Mouse (Mus musculus) forebrain, embryonic 14.5 days (tissue): ENCODE data around the gene Cdh4. TPM values are rescaled to one million over a fixed set of nuclear protein-coding genes. Genes with fewer than 3 reads are reported as not detected.

Experiments
- ATAC-seq: fragments of 200-750 bp; cut with Nextera tagmentation; 2 replicates; pipeline ENCODE4 v1.8.0; 2017; ENCODE audit warnings: mild to moderate bottlenecking, moderate library complexity
- DNase-seq: peaks from one replicate; pipeline ENCODE4 v3.0.0-alpha.2; 2015; ENCODE audit warnings: low spot score
- H3K27ac ChIP-seq: fragments of 300-500 bp; sonication (generic); 2 replicates; pipeline ENCODE4 v1.5.1; 2014; ENCODE audit warnings: low read depth, mild to moderate bottlenecking, control low read depth, low read length, moderate library complexity
- H3K27me3 ChIP-seq: fragments of 300-500 bp; sonication (generic); replicated peaks from 2 replicates; pipeline ENCODE4 v1.6.1; 2014; ENCODE audit warnings: low read length, control low read depth, mixed read lengths; ENCODE audit not compliant: control insufficient read depth, insufficient read depth
- H3K36me3 ChIP-seq: fragments of 300-500 bp; sonication (generic); 2 replicates; pipeline ENCODE4 v1.6.1; 2014; ENCODE audit warnings: low read length, control low read depth; ENCODE audit not compliant: control insufficient read depth, insufficient read depth
- H3K4me1 ChIP-seq: fragments of 300-500 bp; sonication (generic); 2 replicates; pipeline ENCODE4 v1.6.1; 2014; ENCODE audit warnings: antibody characterized with exemption, low read length, control low read depth; ENCODE audit not compliant: control insufficient read depth, insufficient read depth
- H3K4me2 ChIP-seq: fragments of 300-500 bp; sonication (generic); 2 replicates; pipeline ENCODE4 v1.6.1; 2014; ENCODE audit warnings: mild to moderate bottlenecking, control low read depth, low read length
- H3K4me3 ChIP-seq: fragments of 300-500 bp; sonication (generic); 2 replicates; pipeline ENCODE4 v1.5.1; 2014; ENCODE audit warnings: low read depth, low read length, control low read depth
- H3K9ac ChIP-seq: fragments of 300-500 bp; sonication (generic); 2 replicates; pipeline ENCODE4 v1.6.1; 2014; ENCODE audit warnings: mild to moderate bottlenecking, low read length, control low read depth, moderate library complexity
- H3K9me3 ChIP-seq: fragments of 300-500 bp; sonication (generic); replicated peaks from 2 replicates; pipeline ENCODE4 v1.6.1; 2016; ENCODE audit warnings: low read length, control low read depth, mixed read lengths; ENCODE audit not compliant: control insufficient read depth
- WGBS: fragments of 180-500 bp; shearing (Covaris S2); extraction: QIAGEN DNeasy Blood & Tissue Kit; methylation state at CpG from one replicate; pipeline ENCODE4 v1.1.7; 2014; 5-methylcytosine and 5-hydroxymethylcytosine counted together
- polyA plus RNA-seq: library from polyadenylated mRNA; unstranded; fragments of >200 nt; fragmentation: Nextera tagmentation; extraction: Ambion mirVana; gene quantifications from 2 replicates; pipeline ENCODE4 v1.2.1, GENCODE M21; 2014

The Cdh4 gene
- polyA plus RNA-seq, 1 experiment from 2014 or later = 35.0 TPM

- H3K27me3 ChIP-seq = no peaks in the 10 kb centered on the region
These were observed 486.9 kb downstream of the Cdh4 start for GRCm38 (mm10) chr2:179929166-179929565.

DNA sequence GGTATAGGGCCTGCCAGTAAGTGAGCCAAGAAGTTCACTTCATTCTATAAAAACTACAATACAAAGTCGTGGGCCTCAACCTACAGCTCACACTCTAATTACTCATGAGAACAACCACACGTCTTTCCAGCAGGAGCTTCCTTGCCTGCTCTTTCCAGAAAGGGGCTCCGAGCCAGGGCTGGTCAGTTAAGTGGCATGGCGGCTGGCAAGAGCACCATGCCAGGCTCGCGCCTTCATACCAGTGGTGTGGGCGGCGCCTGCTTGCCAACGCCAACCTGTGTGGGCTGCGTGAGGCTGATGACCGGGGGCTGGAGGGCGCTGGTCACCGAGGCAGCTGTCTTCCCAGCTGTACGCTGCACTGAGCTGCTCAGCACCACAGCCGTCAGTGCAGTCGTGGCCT is 489.5 kb downstream of the Cdh4 start:
- Histone ChIP-seq H3K9me3 (no peaks in the 10 kb centered on the region), H3K36me3 (peaks cover 63% of the 10 kb centered on the region), H3K9ac (no peak overlapping the region), H3K27ac (no peak overlapping the region), H3K4me3 (no peak overlapping the region), H3K4me2 (no peak overlapping the region), H3K4me1 (no peaks in the 10 kb centered on the region), H3K27me3 (no peaks in the 10 kb centered on the region)
- WGBS = 92% methylated on average over 16 of the region's 16 CpGs
- DNase-seq (no peak), ATAC-seq (no peak)

More at GRCm38 (mm10) chr2:179929166-179929565, 486.9 kb downstream of the Cdh4 start:
- Histone ChIP-seq H3K27ac (no peak overlapping the region), H3K9me3 (no peaks in the 10 kb centered on the region), H3K36me3 (peaks cover 80% of the 10 kb centered on the region), H3K4me2 (no peak overlapping the region), H3K4me1 (no peaks in the 10 kb centered on the region), H3K4me3 (no peak overlapping the region), H3K9ac (no peak overlapping the region)
- WGBS = 97% methylated on average over 13 of the region's 13 CpGs
- DNase-seq (no peak), ATAC-seq (no peak)

DNA sequence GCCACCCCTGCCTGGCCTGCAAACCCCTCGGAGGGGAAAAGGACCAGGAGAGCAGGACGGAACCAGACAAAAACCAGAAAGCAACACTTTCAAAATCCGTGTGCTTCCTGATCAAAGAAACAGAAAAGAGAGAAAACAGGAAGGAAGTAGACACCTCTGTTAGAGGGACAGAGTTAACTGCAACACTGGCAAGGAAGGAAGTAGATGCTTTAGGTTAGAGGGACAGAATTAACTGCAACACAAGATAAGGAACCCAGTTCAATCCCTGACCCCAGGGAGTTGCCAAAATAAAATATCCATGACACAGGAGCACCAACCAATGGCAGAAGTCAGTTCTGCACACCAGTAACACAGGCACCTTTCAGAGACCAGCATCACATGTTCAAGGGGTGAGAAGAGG is 491.9 kb downstream of the Cdh4 start:
- no peaks in the 10 kb centered on the region for H3K4me1 ChIP-seq
- no peak overlapping the region for H3K4me2 ChIP-seq
- no peak overlapping the region for H3K4me3 ChIP-seq
- H3K27me3 ChIP-seq = no peaks in the 10 kb centered on the region
- no peak overlapping the region for H3K27ac ChIP-seq
- ATAC-seq = no peak
- no peak for DNase-seq
- peaks cover 47% of the 10 kb centered on the region for H3K36me3 ChIP-seq
- no peaks in the 10 kb centered on the region for H3K9me3 ChIP-seq
- WGBS = 71% methylated on average over 3 of the region's 3 CpGs
- no peak overlapping the region for H3K9ac ChIP-seq

- H3K9me3 ChIP-seq = no peaks in the 10 kb centered on the region
- WGBS = 82% methylated on average over 4 of the region's 4 CpGs
These were observed 494.9 kb downstream of the Cdh4 start for GRCm38 (mm10) chr2:179937091-179937490.

GRCm38 (mm10) chr2:179941696-179942095 is 499.5 kb downstream of the Cdh4 start:
- 0 out of 2 replicates have a peak, but pooled peaks cover 5% of the 10 kb centered on the region for H3K4me1 ChIP-seq
- ATAC-seq (no peak), DNase-seq (peak; percentile 6)
- H3K4me2 ChIP-seq = no peak overlapping the region
- WGBS = 100% methylated on average over 1 of the region's 1 CpGs
- no peaks in the 10 kb centered on the region for H3K27me3 ChIP-seq
- H3K4me3 ChIP-seq = no peak overlapping the region
- no peaks in the 10 kb centered on the region for H3K36me3 ChIP-seq
- H3K9ac ChIP-seq = no peak overlapping the region
- no peaks in the 10 kb centered on the region for H3K9me3 ChIP-seq
- H3K27ac ChIP-seq = no peak overlapping the region

More at GRCm38 (mm10) chr2:179937091-179937490, 494.9 kb downstream of the Cdh4 start:
- no peaks in the 10 kb centered on the region for H3K4me1 ChIP-seq
- no peak overlapping the region for H3K4me2 ChIP-seq
- ATAC-seq = no peak
- no peak overlapping the region for H3K4me3 ChIP-seq
- H3K36me3 ChIP-seq = peaks cover 19% of the 10 kb centered on the region
- no peak for DNase-seq
- no peak overlapping the region for H3K27ac ChIP-seq
- H3K9ac ChIP-seq = no peak overlapping the region
- no peaks in the 10 kb centered on the region for H3K27me3 ChIP-seq

GRCm38 (mm10) chr2:179945051-179945450 is 502.8 kb downstream of the Cdh4 start:
- no peaks in the 10 kb centered on the region for H3K36me3 ChIP-seq
- WGBS = 51% methylated on average over 4 of the region's 4 CpGs
- peaks cover 7% of the 10 kb centered on the region for H3K4me1 ChIP-seq
- no peak overlapping the region for H3K27ac ChIP-seq
- no peaks in the 10 kb centered on the region for H3K9me3 ChIP-seq
- no peak overlapping the region for H3K9ac ChIP-seq
- DNase-seq = no peak
- no peak overlapping the region for H3K4me2 ChIP-seq
- ATAC-seq = no peak
- H3K4me3 ChIP-seq = no peak overlapping the region
- H3K27me3 ChIP-seq = no peaks in the 10 kb centered on the region

- H3K9ac ChIP-seq = no peak overlapping the region
- no peaks in the 10 kb centered on the region for H3K36me3 ChIP-seq
- no peak overlapping the region for H3K4me3 ChIP-seq
- no peaks in the 10 kb centered on the region for H3K9me3 ChIP-seq
- H3K27me3 ChIP-seq = no peaks in the 10 kb centered on the region
- no peak for ATAC-seq
- DNase-seq = no peak
- H3K27ac ChIP-seq = no peak overlapping the region
- peaks cover 7% of the 10 kb centered on the region for H3K4me1 ChIP-seq
- H3K4me2 ChIP-seq = no peak overlapping the region
- 86% methylated on average over 6 of the region's 6 CpGs for WGBS
These were observed 504.3 kb downstream of the Cdh4 start for GRCm38 (mm10) chr2:179946496-179946895.

DNA sequence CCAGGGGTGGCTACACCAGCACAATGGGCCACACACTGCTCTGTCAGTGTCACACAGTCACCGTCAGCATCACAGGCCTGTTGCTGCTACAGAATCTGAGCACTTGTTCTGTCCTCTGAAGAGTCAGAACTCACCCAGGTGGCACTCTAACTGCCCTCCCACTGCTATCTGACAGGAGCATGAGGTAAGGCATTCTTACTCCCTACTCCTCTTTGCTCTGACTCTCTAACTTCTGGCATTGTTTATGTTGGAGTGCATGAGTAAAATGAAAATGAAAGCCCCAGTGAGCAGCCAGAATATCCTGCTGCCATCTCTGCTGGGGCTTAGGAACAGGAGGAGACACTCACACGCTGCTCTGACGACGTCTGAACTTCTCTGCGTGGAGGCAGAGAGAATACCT is 505.4 kb downstream of the Cdh4 start:
- no peaks in the 10 kb centered on the region for H3K36me3 ChIP-seq
- H3K27me3 ChIP-seq = no peaks in the 10 kb centered on the region
- no peak for ATAC-seq
- 66% methylated on average over 5 of the region's 5 CpGs for WGBS
- H3K9me3 ChIP-seq = no peaks in the 10 kb centered on the region
- no peak overlapping the region for H3K27ac ChIP-seq
- H3K4me1 ChIP-seq = peaks cover 7% of the 10 kb centered on the region
- DNase-seq = no peak
- no peak overlapping the region for H3K4me2 ChIP-seq
- H3K4me3 ChIP-seq = no peak overlapping the region
- no peak overlapping the region for H3K9ac ChIP-seq

GRCm38 (mm10) chr2:179948820-179949219 is 506.6 kb downstream of the Cdh4 start:
- Histone ChIP-seq H3K27me3 (no peaks in the 10 kb centered on the region), H3K9ac (no peak overlapping the region), H3K36me3 (no peaks in the 10 kb centered on the region), H3K4me2 (no peak overlapping the region), H3K4me1 (peaks cover 7% of the 10 kb centered on the region), H3K27ac (no peak overlapping the region), H3K9me3 (no peaks in the 10 kb centered on the region), H3K4me3 (no peak overlapping the region)
- WGBS = 86% methylated on average over 5 of the region's 5 CpGs
- no peak for ATAC-seq
- no peak for DNase-seq
